Mouse (Mus musculus) erythroblast, embryonic 14.5 days (primary cell): ENCODE measurements around the gene Cacna1d.

Experiments used
- GATA1 ChIP-seq: IDR thresholded peaks from 2 replicates; pipeline ENCODE4 v1.6.1; 2012; ENCODE audit warnings: low read length, inconsistent platforms, mixed read lengths
- TAL1 ChIP-seq: IDR thresholded peaks from 3 replicates; pipeline ENCODE4 v1.6.1; 2012; ENCODE audit warnings: low read length, inconsistent platforms, mixed read lengths

- TF ChIP-seq GATA1: no peak
- no peak for TF ChIP-seq TAL1
These were observed 149.2 kb downstream of the Cacna1d start for GRCm38 (mm10) chr14:30341825-30342590.
